In genomic region chr3:41563211-41563931, GRCm38 (mm10) we compare ENCODE assay signal across 8 mouse cellular contexts. TPM values are rescaled to one million over a fixed set of nuclear protein-coding genes. Genes with fewer than 3 reads are reported as not detected.
DNase-seq lines count a peak whose midpoint lies in the region; ATAC-seq lines count a peak whose summit lies in the region.

No protein-coding gene starts in this region.

- peak; percentile 67 for ATAC-seq in intestine, embryonic 14.5 days (replicated peaks; ENCODE audit: low FRiP score, low TSS enrichment, low read depth)
- peak; percentile 55 for ATAC-seq in megakaryocyte-erythroid progenitor cell, adult 5-6 weeks (replicated peaks; ENCODE audit: low FRiP score, low TSS enrichment, poor library complexity, severe bottlenecking)

- no peaks in the 10 kb centered on the region for H3K4me1 ChIP-seq in intestine, embryonic 14.5 days (replicated peaks; ENCODE audit: control insufficient read depth, insufficient read depth, low read length)

- H3K27me3 ChIP-seq in intestine, embryonic 14.5 days (replicated peaks; ENCODE audit: control insufficient read depth, insufficient read depth, low read length): no peaks in the 10 kb centered on the region

- peak overlapping the region; percentile 95 for H3K27ac ChIP-seq in intestine, embryonic 14.5 days (ENCODE audit: low read depth)

- peak overlapping the region; percentile 88 for H3K4me2 ChIP-seq in intestine, embryonic 14.5 days (ENCODE audit: low read length)

- peak overlapping the region; percentile 88 for H3K9ac ChIP-seq in intestine, embryonic 14.5 days (ENCODE audit: low read length)

- H3K36me3 ChIP-seq in intestine, embryonic 14.5 days (ENCODE audit: control insufficient read depth, insufficient read depth, low read length): no peaks in the 10 kb centered on the region

- no peaks in the 10 kb centered on the region for H3K9me3 ChIP-seq in intestine, embryonic 14.5 days (ENCODE audit: control insufficient read depth, low read length)

- peak overlapping the region; percentile 65 for H3K4me3 ChIP-seq in intestine, embryonic 14.5 days (ENCODE audit: low read depth, low read length)

- WGBS in intestine, embryonic 14.5 days: under 1% methylated on average over 67 of the region's 81 CpGs

- peak; percentile 81 for DNase-seq in adipocyte (ENCODE audit: low spot score)
- peak; percentile 85 for DNase-seq in embryo, embryonic 10 days (ENCODE audit: low spot score)
- DNase-seq in gastrocnemius, postnatal 14 days: peak; percentile 85
- DNase-seq in intestine, embryonic 14.5 days (ENCODE audit: low spot score): peak; percentile 87
- peak; percentile 66 to 76 for DNase-seq in left cerebral cortex, postnatal 14 days (ENCODE audit: low spot score in 2 of 2)
- DNase-seq in right cerebral cortex, postnatal 25 days: peak; percentile 81
- DNase-seq in urinary bladder, postnatal 36 days (ENCODE audit: low spot score in 2 of 2): peak; percentile 72 to 82

- intact Hi-C loops in gastrocnemius, postnatal 14 days (cut with DNase I; ENCODE audit: low total_unique reads): loop anchor here (10.0 kb wide), 1 partner anchor 609 kb away; no protein-coding TSS in a partner anchor
- intact Hi-C loops in left cerebral cortex, postnatal 14 days (cut with DNase I): loop anchor here (10.0 kb wide), 3 partner anchors 159 to 379 kb away; no protein-coding TSS in a partner anchor

RNA-seq across cellular contexts. Expression of gene Jade1, which starts 7.8 kb away (rescaled TPM):
- total RNA-seq in gastrocnemius, postnatal 14 days (2021): 10 to 100 TPM; 16.4 to 22.3 TPM
- 20.0 and 21.0 TPM in 2 replicates for polyA plus RNA-seq in intestine, embryonic 14.5 days (2014; fragmentation: Nextera tagmentation; extraction: Ambion mirVana)
- total RNA-seq in left cerebral cortex, postnatal 14 days (2021): 10 to 100 TPM; 28.6 to 30.1 TPM
- 29.8 and 38.0 TPM in 2 replicates for total RNA-seq in megakaryocyte-erythroid progenitor cell, adult 5-6 weeks (2014; fragmentation: Nextera tagmentation)
- 36.1 and 36.3 TPM in 2 replicates for total RNA-seq in megakaryocyte-erythroid progenitor cell, adult 5-6 weeks (2017)

Comparison
In these comparisons a context has a peak if more than half of its experiments do, and no peak if none do; other contexts are left out.
1. Peak in every context shown above with its lines: DNase-seq, ATAC-seq, H3K4me3 ChIP-seq and H3K27ac ChIP-seq.